Mouse (Mus musculus) liver, adult 2 months (tissue): Measurements from ENCODE around the gene Eng. TPM values are rescaled to one million over a fixed set of nuclear protein-coding genes. Genes with fewer than 3 reads are reported as not detected.
A peak's percentile ranks its signal among the peaks of the same experiment; 100 is the strongest.

Experiments used
- DNase-seq: peaks from one replicate; pipeline ENCODE4 v3.0.0-alpha.2; 2011; ENCODE audit warnings: low read depth, low spot score; ENCODE audit errors: extremely low read depth
- H3K27ac ChIP-seq: fragments of 200-500 bp; replicated peaks from 2 replicates; pipeline ENCODE4 v1.5.1; 2012; ENCODE audit warnings: low read depth, mild to moderate bottlenecking, control low read depth, inconsistent platforms, low read length; ENCODE audit not compliant: insufficient read depth
- H3K27me3 ChIP-seq: fragments of 200-500 bp; 2 replicates; pipeline ENCODE4 v1.6.1; 2012; ENCODE audit warnings: mild to moderate bottlenecking, moderate library complexity, low read length, inconsistent platforms; ENCODE audit not compliant: control insufficient read depth, insufficient read depth
- H3K36me3 ChIP-seq: fragments of 200-500 bp; 2 replicates; pipeline ENCODE4 v1.6.1; 2012; ENCODE audit warnings: low read length, inconsistent platforms; ENCODE audit not compliant: control insufficient read depth, insufficient read depth
- H3K4me1 ChIP-seq: fragments of 200-500 bp; 2 replicates; pipeline ENCODE4 v1.6.1; 2011; ENCODE audit warnings: low read length; ENCODE audit not compliant: control insufficient read depth, insufficient read depth
- H3K4me3 ChIP-seq: fragments of 200-500 bp; 2 replicates; pipeline ENCODE4 v1.5.1; 2011; ENCODE audit warnings: low read depth, mild to moderate bottlenecking, control low read depth, low read length, moderate library complexity; ENCODE audit not compliant: insufficient read depth
- H3K79me2 ChIP-seq: fragments of 200-500 bp; 2 replicates; pipeline ENCODE4 v1.6.1; 2012; ENCODE audit warnings: inconsistent platforms, mild to moderate bottlenecking, low read length, moderate library complexity; ENCODE audit not compliant: control insufficient read depth, insufficient read depth
- H3K9ac ChIP-seq: fragments of 200-500 bp; 2 replicates; pipeline ENCODE4 v1.6.1; 2012; ENCODE audit warnings: low read depth, mild to moderate bottlenecking, control low read depth, inconsistent platforms, low read length
- CTCF ChIP-seq: fragments of 200-500 bp; IDR thresholded peaks from 2 replicates; pipeline ENCODE4 v1.5.1; 2011; ENCODE audit warnings: low read depth, low read length, control low read depth
- POLR2A ChIP-seq: fragments of 200-500 bp; IDR thresholded peaks from 2 replicates; pipeline ENCODE4 v1.6.1; 2011; ENCODE audit warnings: low read length, control low read depth; ENCODE audit not compliant: insufficient read depth; ENCODE audit errors: extremely low read depth
- WGBS: fragments of 180-500 bp; shearing (Covaris S2); methylation state at CpG from one replicate; pipeline ENCODE4 v1.1.7; 2018; 5-methylcytosine and 5-hydroxymethylcytosine counted together
- polyA plus RNA-seq: library from polyadenylated mRNA; depleted of rRNA; stranded (reverse); fragments of >200 nt; gene quantifications from 2 replicates; pipeline ENCODE4 v1.2.3, GENCODE M21; 2012
- total RNA-seq: library from RNA; depleted of rRNA; stranded (reverse); fragments of >200 nt; gene quantifications from 2 replicates; pipeline ENCODE4 v1.2.3, GENCODE M21; 2014

Gene Eng
- total and polyA plus RNA-seq, 2 experiments: 14.2 to 70.8 TPM

DNA sequence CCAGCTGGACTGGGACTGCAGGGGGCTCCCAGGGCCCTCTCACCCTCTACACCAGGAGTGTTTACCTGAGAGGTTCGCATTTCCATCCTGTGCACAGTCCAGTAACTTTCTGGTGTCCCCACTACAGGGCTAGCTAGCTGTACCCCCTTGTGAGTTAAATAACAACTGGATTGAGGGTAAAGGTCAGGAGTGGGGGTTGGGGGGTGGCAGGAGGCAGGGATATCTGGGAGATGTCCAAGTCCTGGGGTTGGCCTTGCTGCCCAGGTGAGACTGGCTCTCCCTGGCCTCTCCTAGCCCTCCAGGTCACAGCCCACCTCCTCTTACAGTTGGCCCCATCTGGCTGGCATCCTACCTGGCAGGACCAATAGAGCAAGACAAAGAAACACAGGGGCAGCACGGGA, 57.6 kb downstream of the Eng start, which contains the start of gene Fpgs:
Gene Fpgs (minus strand): TSS at position 125 of the 401 bp plus-strand sequence.
- peak; percentile 99 for DNase-seq
- peak; percentile 77; the same call in 1 of the 2 replicates for TF ChIP-seq POLR2A
- TF ChIP-seq CTCF: no peak
- 22% methylated on average over 2 of the region's 2 CpGs for WGBS
- Histone ChIP-seq H3K9ac (peak within 1 kb of the TSS; percentile 83), H3K27me3 (no peaks in the 10 kb centered on the region), H3K36me3 (peaks cover 26% of the 10 kb centered on the region), H3K4me3 (peak within 1 kb of the TSS; percentile 71), H3K79me2 (peaks cover 28% of the 10 kb centered on the region; the same call in 1 of the 2 replicates), H3K4me1 (peaks cover 21% of the 10 kb centered on the region), H3K27ac (peak within 1 kb of the TSS; percentile 98)

DNA sequence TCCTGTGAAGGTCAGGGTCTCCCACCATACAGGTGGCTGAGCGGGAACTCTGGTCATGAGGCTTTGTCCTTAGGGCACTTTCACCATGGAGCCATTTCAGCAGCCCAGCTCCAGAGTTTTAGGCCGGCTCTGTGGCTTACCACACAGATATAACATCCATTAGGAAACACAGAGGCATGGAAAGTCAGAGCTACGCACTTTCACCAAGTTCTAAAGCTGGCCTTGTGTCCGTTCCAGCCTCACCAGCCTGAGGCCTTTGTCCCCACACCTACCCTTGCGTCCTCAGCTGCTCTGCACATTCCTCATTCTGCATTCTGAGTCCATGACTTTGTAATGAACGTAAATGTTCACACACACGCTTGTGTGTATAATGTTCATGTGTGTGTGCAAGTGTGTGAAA, 58.6 kb downstream of the Eng start:
- Histone ChIP-seq H3K27me3 (no peaks in the 10 kb centered on the region), H3K4me1 (peaks cover 14% of the 10 kb centered on the region), H3K79me2 (peaks cover 32% of the 10 kb centered on the region), H3K36me3 (peaks cover 35% of the 10 kb centered on the region), H3K27ac (peak overlapping the region; percentile 78), H3K4me3 (no peak overlapping the region), H3K9ac (peak overlapping the region; percentile 3; the same call in 1 of the 2 replicates)
- WGBS: 56% methylated on average over 7 of the region's 7 CpGs
- TF ChIP-seq CTCF (no peak), POLR2A (no peak)
- DNase-seq: peak; percentile 61

DNA sequence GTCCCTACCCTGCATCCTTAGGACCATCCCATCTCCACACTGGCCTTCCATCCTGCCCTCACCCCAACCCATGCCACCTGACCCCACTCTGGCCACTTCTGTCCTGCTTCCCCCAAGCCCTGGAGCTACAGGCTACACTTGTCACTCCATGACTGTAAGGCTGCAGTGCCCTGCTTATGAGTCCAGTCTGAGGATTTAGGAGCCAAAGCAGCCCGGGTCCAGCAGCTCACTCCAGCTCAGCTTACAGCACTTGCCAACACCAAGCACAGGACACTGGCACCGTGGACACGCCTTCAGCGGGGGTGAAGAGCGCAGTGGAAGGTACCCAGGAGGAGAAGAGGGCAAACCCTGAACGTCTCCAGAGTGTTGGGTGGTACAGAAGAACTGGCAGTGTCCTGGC, 60.6 kb downstream of the Eng start:
- H3K36me3 ChIP-seq: peaks cover 36% of the 10 kb centered on the region
- WGBS: 78% methylated on average over 6 of the region's 6 CpGs
- H3K27ac ChIP-seq: no peak overlapping the region

DNA sequence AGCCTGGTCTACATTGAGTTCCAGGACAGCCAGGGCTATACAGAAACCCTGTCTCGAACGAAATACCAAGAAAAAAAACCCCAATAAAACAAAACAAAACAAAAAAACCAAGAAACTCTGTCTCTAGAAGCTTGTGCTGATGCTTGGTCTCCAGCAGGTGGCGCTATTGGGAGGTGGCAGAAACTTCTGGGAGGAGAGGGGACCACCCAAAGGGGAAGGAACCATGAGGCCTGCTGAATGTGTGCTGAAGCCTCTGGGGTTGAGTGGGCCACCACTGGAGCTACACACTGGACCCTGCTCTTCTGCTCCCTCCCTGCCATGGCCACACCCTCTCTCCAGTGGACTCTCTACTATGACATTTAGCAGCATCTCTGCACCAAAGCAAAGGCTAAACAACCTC, 62.2 kb downstream of the Eng start:
- WGBS: 40% methylated on average over 3 of the region's 3 CpGs
- Histone ChIP-seq H3K27me3 (no peaks in the 10 kb centered on the region), H3K9ac (no peak overlapping the region), H3K79me2 (peaks cover 37% of the 10 kb centered on the region), H3K4me1 (peaks cover 13% of the 10 kb centered on the region), H3K36me3 (peaks cover 36% of the 10 kb centered on the region), H3K4me3 (no peak overlapping the region), H3K27ac (no peak overlapping the region)
- no peak for TF ChIP-seq POLR2A
- peak; percentile 81 for TF ChIP-seq CTCF
- no peak for DNase-seq

More for the DNA sequence above, 60.6 kb downstream of the Eng start:
- TF ChIP-seq POLR2A: no peak
- TF ChIP-seq CTCF: no peak
- H3K4me3 ChIP-seq: no peak overlapping the region
- H3K79me2 ChIP-seq: peaks cover 36% of the 10 kb centered on the region
- DNase-seq: no peak
- peaks cover 12% of the 10 kb centered on the region for H3K4me1 ChIP-seq
- H3K9ac ChIP-seq: no peak overlapping the region
- H3K27me3 ChIP-seq: no peaks in the 10 kb centered on the region

DNA sequence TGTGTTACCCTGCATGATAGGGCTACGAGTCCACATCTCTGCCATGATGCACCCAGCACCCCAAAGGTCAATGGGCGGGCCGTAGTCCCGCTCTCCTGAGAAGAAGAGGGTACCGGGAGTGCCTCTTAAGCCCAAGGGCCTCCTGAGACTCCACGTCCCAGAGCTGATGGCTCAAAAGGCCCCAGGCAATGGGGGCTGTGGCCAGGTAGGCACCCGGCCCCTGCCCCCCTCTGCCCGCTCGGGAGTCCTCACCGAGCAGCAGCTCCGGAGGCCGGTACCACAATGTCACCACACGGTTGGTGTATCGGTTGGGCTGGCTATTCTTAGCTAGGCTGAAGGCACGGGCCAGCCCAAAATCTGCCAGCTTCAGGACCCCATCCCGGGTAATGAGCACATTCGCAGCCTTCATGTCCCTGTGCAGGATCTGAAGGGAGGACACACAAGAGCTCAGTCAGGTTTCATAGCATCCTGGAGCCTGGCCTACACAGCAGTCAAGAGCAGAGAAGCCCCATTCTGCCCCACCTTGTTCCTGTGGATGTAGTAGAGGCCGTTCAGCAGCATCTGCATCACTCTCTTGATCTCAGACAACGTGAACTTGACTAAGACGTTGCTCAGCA, 63.2 kb downstream of the Eng start:
- H3K9ac ChIP-seq: no peak overlapping the region
- H3K4me3 ChIP-seq: no peak overlapping the region
- peaks cover 36% of the 10 kb centered on the region for H3K36me3 ChIP-seq
- no peak for DNase-seq
- no peak overlapping the region for H3K27ac ChIP-seq
- peaks cover 37% of the 10 kb centered on the region for H3K79me2 ChIP-seq
- H3K4me1 ChIP-seq: peaks cover 22% of the 10 kb centered on the region
- 88% methylated on average over 20 of the region's 20 CpGs for WGBS
- no peaks in the 10 kb centered on the region for H3K27me3 ChIP-seq
- no peak for TF ChIP-seq POLR2A
- TF ChIP-seq CTCF: no peak

DNA sequence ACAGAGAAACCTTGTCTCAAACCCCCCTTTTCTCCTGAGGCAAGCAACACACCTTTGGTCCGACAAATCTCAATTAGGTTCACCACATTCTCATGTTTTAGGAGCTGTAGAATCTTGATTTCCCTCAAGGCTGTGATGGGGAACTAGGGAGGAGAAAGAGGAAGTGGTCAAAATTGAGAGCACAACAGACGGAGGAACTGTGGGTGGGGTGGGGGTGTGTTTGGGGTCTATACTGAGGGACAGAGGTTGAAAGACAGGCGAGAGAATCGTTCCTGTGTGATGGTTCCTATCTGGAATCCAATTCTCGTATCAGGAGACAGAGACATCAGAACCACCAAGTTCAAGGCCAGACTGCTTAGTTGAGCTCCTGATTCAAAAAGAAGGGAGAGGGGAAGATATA, 64.0 kb downstream of the Eng start:
- no peak overlapping the region for H3K9ac ChIP-seq
- 75% methylated on average over 5 of the region's 5 CpGs for WGBS
- H3K27ac ChIP-seq: no peak overlapping the region
- no peak overlapping the region for H3K4me3 ChIP-seq
- TF ChIP-seq CTCF (no peak), POLR2A (no peak)
- peaks cover 37% of the 10 kb centered on the region for H3K79me2 ChIP-seq
- H3K27me3 ChIP-seq: no peaks in the 10 kb centered on the region
- peaks cover 36% of the 10 kb centered on the region for H3K36me3 ChIP-seq
- H3K4me1 ChIP-seq: peaks cover 21% of the 10 kb centered on the region
- no peak for DNase-seq
